Comparison of ENCODE assay signal across 15 mouse cellular contexts in the genomic region with DNA sequence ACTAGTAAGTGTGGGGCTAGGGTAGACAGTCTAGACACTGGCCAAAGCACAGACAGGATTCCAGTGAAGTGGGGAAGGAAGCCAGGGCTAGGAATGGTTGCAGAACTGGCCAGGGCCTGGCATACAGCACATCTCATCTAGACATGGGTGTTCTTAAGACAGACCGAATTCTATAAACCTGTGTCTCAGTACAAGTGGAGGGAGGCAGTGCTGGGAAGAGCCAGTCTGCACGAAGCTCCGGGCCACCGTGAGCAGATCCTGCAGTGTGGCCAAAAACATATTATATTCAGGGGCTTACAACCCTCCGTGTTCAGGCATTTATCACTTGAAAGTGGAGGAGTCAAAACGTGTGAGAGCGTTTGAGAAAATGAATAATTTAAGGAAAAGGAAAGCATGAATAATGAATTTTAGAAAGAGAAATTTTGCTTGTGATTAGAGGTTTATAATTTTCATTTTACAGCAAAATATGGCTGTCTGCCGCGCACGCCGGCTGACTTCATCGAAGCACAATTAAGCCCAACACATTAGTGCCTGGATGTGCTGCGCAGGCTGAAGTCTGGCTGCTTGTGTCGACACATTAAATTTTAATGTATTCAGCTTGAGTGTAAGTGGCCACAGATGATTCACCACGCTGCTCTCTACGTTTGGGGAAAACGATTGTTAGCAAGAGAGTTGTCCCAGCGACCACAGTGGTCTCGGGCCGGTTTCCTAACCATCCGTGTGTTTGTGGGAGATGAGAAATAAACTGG.
A peak's percentile ranks its signal among the peaks of the same experiment; 100 is the strongest.
DNase-seq lines count a peak whose midpoint lies in the region; ATAC-seq and TF ChIP-seq lines count a peak whose summit lies in the region.
"Had no signal": no experiment of that assay in that cellular context is flagged by ENCODE, and none has a peak within 500 bp of the region (broad histone marks: within the 10 kb centered on the region; RNA-seq: fewer than 3 reads in every experiment).

No protein-coding gene starts in this region.

- H3K9me3 ChIP-seq in hindbrain, embryonic 12.5 days (replicated peaks): no peaks in the 10 kb centered on the region
- no peaks in the 10 kb centered on the region for H3K9me3 ChIP-seq in hindbrain, embryonic 16.5 days (ENCODE audit: control insufficient read depth, low read length)
- H3K9me3 ChIP-seq in neural tube, embryonic 14.5 days (ENCODE audit: control insufficient read depth, low read length): no peaks in the 10 kb centered on the region
- H3K9me3 ChIP-seq: G1E; heart, embryonic 12.5 days; liver, embryonic 13.5 days; lung, embryonic 15.5 days had no signal

- no peaks in the 10 kb centered on the region for H3K36me3 ChIP-seq in hindbrain, embryonic 12.5 days
- no peaks in the 10 kb centered on the region for H3K36me3 ChIP-seq in hindbrain, embryonic 16.5 days (ENCODE audit: control insufficient read depth, insufficient read depth, low read length)
- no peaks in the 10 kb centered on the region for H3K36me3 ChIP-seq in neural tube, embryonic 14.5 days (ENCODE audit: control insufficient read depth, insufficient read depth, low read length)
- H3K36me3 ChIP-seq: heart, embryonic 12.5 days; liver, embryonic 13.5 days; lung, embryonic 15.5 days had no signal

- intact Hi-C loops in left cerebral cortex, adult 2 months (cut with DNase I): no loop called here

- no peak overlapping the region for H3K27ac ChIP-seq in left cerebral cortex, adult 2 months
- no peak overlapping the region for H3K27ac ChIP-seq in hindbrain, embryonic 12.5 days
- no peak overlapping the region for H3K27ac ChIP-seq in hindbrain, embryonic 16.5 days (ENCODE audit: low read depth, low read length)
- peak overlapping the region; percentile 80 for H3K27ac ChIP-seq in neural tube, embryonic 14.5 days (ENCODE audit: low read depth, low read length)
- H3K27ac ChIP-seq: liver, embryonic 13.5 days; lung, embryonic 15.5 days had no signal

- 0 out of 2 replicates have a peak, but pooled peaks cover 3% of the 10 kb centered on the region for H3K27me3 ChIP-seq in hindbrain, embryonic 12.5 days
- no peaks in the 10 kb centered on the region; the same call in 1 of the 2 replicates for H3K27me3 ChIP-seq in hindbrain, embryonic 16.5 days (replicated peaks; ENCODE audit: control insufficient read depth, insufficient read depth, low read length)
- no peaks in the 10 kb centered on the region for H3K27me3 ChIP-seq in neural tube, embryonic 14.5 days (ENCODE audit: control insufficient read depth, insufficient read depth, low read length)
- H3K27me3 ChIP-seq: heart, embryonic 12.5 days; liver, embryonic 13.5 days; lung, embryonic 15.5 days had no signal

- 72% methylated on average over 21 of the region's 21 CpGs for WGBS in hindbrain, embryonic 12.5 days
- WGBS in hindbrain, embryonic 16.5 days: 54% methylated on average over 21 of the region's 21 CpGs
- 29% methylated on average over 21 of the region's 21 CpGs for WGBS in neural tube, embryonic 14.5 days

- peak overlapping the region; percentile 13; the same call in 1 of the 2 replicates for H3K4me3 ChIP-seq in left cerebral cortex, adult 2 months
- H3K4me3 ChIP-seq in hindbrain, embryonic 12.5 days: no peak overlapping the region
- no peak overlapping the region for H3K4me3 ChIP-seq in hindbrain, embryonic 16.5 days (ENCODE audit: low read length)
- H3K4me3 ChIP-seq in neural tube, embryonic 14.5 days (ENCODE audit: low read depth, low read length): no peak overlapping the region
- H3K4me3 ChIP-seq: heart, embryonic 12.5 days; liver, embryonic 13.5 days; lung, embryonic 15.5 days had no signal

- H3K4me2 ChIP-seq in hindbrain, embryonic 12.5 days (replicated peaks): no peak overlapping the region; the same call in 1 of the 2 replicates
- peak overlapping the region; percentile 35 for H3K4me2 ChIP-seq in hindbrain, embryonic 16.5 days (ENCODE audit: low read length)
- H3K4me2 ChIP-seq in neural tube, embryonic 14.5 days (ENCODE audit: low read depth, low read length): no peak overlapping the region; the same call in 1 of the 2 replicates
- H3K4me2 ChIP-seq: heart, embryonic 12.5 days; liver, embryonic 13.5 days; lung, embryonic 15.5 days had no signal

- ATAC-seq in hindbrain, embryonic 12.5 days (ENCODE audit: low FRiP score): peak; percentile 47; the same call in 1 of the 2 replicates
- peak; percentile 62 for ATAC-seq in hindbrain, embryonic 16.5 days
- ATAC-seq in neural tube, embryonic 14.5 days (ENCODE audit: low read depth): peak; percentile 75
- ATAC-seq in granulocyte monocyte progenitor cell, adult 5-6 weeks (replicated peaks; ENCODE audit: poor library complexity, severe bottlenecking): no peak
- ATAC-seq: intestine, postnatal 0 days had no signal

- no peak for DNase-seq in left cerebral cortex, adult 2 months (ENCODE audit: extremely low spot score in 1 of 2, low spot score in 2 of 2)
- no peak for DNase-seq in left cerebral cortex, adult 8-10 months (ENCODE audit: low spot score in 2 of 2)
- DNase-seq in adrenal gland, adult 18-20 months (ENCODE audit: low spot score in 2 of 2): no peak
- DNase-seq: cerebellum, adult 11 months; heart, postnatal 36 days; liver, embryonic 13.5 days; right cerebral cortex, postnatal 14 days had no signal

- H3K9ac ChIP-seq in hindbrain, embryonic 12.5 days: no peak overlapping the region
- H3K9ac ChIP-seq in hindbrain, embryonic 16.5 days (ENCODE audit: low read depth, low read length): no peak overlapping the region; the same call in 1 of the 2 replicates
- H3K9ac ChIP-seq in neural tube, embryonic 14.5 days (replicated peaks; ENCODE audit: low read depth, low read length): no peak overlapping the region
- H3K9ac ChIP-seq: heart, embryonic 12.5 days; liver, embryonic 13.5 days; lung, embryonic 15.5 days had no signal

- no peak for TF ChIP-seq CTCF in left cerebral cortex, adult 2 months (IDR thresholded peaks at IDR 0.05)

- peaks cover 19% of the 10 kb centered on the region for H3K4me1 ChIP-seq in hindbrain, embryonic 12.5 days
- H3K4me1 ChIP-seq in hindbrain, embryonic 16.5 days (ENCODE audit: control insufficient read depth, insufficient read depth, low read depth, low read length): peaks cover 6% of the 10 kb centered on the region
- H3K4me1 ChIP-seq in neural tube, embryonic 14.5 days (ENCODE audit: control insufficient read depth, insufficient read depth, low read length): peaks cover 20% of the 10 kb centered on the region
- H3K4me1 ChIP-seq: liver, embryonic 13.5 days had no signal
